Mouse (Mus musculus): ENCODE results near the gene Gm40460.
"Not testable (repeated sequence)": the region's sequence is repeated elsewhere in the genome, so short reads cannot be mapped to it uniquely, and the experiment has no call there.

DNA sequence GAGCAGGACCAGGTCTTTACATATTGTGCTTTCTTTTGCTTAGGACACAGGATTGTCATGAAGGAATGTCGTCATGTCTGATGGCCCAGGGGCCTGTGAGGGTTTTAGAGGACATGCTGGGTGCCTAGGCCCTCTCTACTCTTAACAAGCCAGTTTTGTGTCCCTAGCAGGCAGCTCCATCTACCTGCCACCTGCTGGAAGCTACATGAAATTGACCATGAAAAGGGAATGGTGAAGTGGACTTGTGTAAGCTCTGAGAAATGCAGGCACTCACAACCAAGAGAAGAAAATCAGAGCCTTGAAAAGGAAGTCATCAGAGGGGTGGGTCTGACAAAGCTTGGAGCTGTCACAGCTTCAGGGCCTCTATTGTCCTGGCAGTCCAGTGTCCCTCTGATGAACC is 38.4 kb upstream of the Gm40460 start:
- peak; percentile 54 for TF ChIP-seq CTCF (IDR thresholded peaks at IDR 0.05; ENCODE audit: low read depth)
- not testable (repeated sequence) for TF ChIP-seq EP300 (optimal IDR thresholded peaks at IDR 0.05)
